Mouse (Mus musculus) neural tube, embryonic 10.5 days (tissue): ENCODE results near the gene Ihh.

Source experiments
- DNase-seq: peaks from one replicate; pipeline ENCODE4 v3.0.0-alpha.2; 2017; ENCODE audit warnings: low spot score; ENCODE audit errors: extremely low spot score

Gene Ihh

GRCm38 (mm10) chr1:74951556-74952210 is at the start of gene Ihh:
Gene Ihh (minus strand): TSS chr1:74951672.
- peak; percentile 48 for DNase-seq

- no peak for DNase-seq
Observed at GRCm38 (mm10) chr1:75001183-75001582, 49.7 kb upstream of the Ihh start.

GRCm38 (mm10) chr1:75000496-75000895 is 49.0 kb upstream of the Ihh start:
- DNase-seq, result peak; percentile 61

GRCm38 (mm10) chr1:74999173-74999572 is 47.7 kb upstream of the Ihh start:
- no peak for DNase-seq

- DNase-seq, result no peak
Observed at GRCm38 (mm10) chr1:74997231-74997630, 45.8 kb upstream of the Ihh start.

GRCm38 (mm10) chr1:74977001-74977400 is 25.5 kb upstream of the Ihh start:
- no peak for DNase-seq

GRCm38 (mm10) chr1:74975936-74976335 is 24.5 kb upstream of the Ihh start:
- no peak for DNase-seq

- no peak for DNase-seq
Observed at GRCm38 (mm10) chr1:74973590-74973989, 22.1 kb upstream of the Ihh start.

- no peak for DNase-seq
Observed at GRCm38 (mm10) chr1:74971353-74972050, 20.0 kb upstream of the Ihh start.

GRCm38 (mm10) chr1:74967962-74968580 is 16.6 kb upstream of the Ihh start:
- no peak for DNase-seq

- DNase-seq, result peak; percentile 81
Observed at GRCm38 (mm10) chr1:74964494-74965215, 13.2 kb upstream of the Ihh start.

- DNase-seq, result no peak
Observed at GRCm38 (mm10) chr1:74962853-74963227, 11.4 kb upstream of the Ihh start.

- no peak for DNase-seq
Observed at GRCm38 (mm10) chr1:74962126-74962852, 10.8 kb upstream of the Ihh start.

GRCm38 (mm10) chr1:74961722-74962121 is 10.2 kb upstream of the Ihh start:
- no peak for DNase-seq

GRCm38 (mm10) chr1:74960059-74960458 is 8.6 kb upstream of the Ihh start:
- DNase-seq, result no peak

GRCm38 (mm10) chr1:74950576-74951490 is 639 bp downstream of the Ihh start:
- peak; percentile 62 for DNase-seq

GRCm38 (mm10) chr1:74950066-74950465 is 1.4 kb downstream of the Ihh start:
- DNase-seq, result no peak

GRCm38 (mm10) chr1:74949666-74950050 is 1.8 kb downstream of the Ihh start:
- DNase-seq, result peak; percentile 39

- peak; percentile 73 for DNase-seq
Observed at GRCm38 (mm10) chr1:74948784-74949665, 2.4 kb downstream of the Ihh start.
